Mouse (Mus musculus) hindbrain, embryonic 14.5 days (tissue): Measurements from ENCODE around the gene Rps6kb2. TPM values are rescaled to one million over a fixed set of nuclear protein-coding genes. Genes with fewer than 3 reads are reported as not detected.

ENCODE experiments used
- ATAC-seq: fragments of 200-750 bp; cut with Nextera tagmentation; 2 replicates; pipeline ENCODE4 v1.8.0; 2017; ENCODE audit warnings: moderate number of reproducible peaks, mild to moderate bottlenecking, moderate TSS enrichment, moderate library complexity; ENCODE audit not compliant: low FRiP score
- DNase-seq: peaks from one replicate; pipeline ENCODE4 v3.0.0-alpha.2; 2015; ENCODE audit warnings: low spot score
- H3K27ac ChIP-seq: fragments of 300-500 bp; sonication (generic); 2 replicates; pipeline ENCODE4 v1.5.1; 2014; ENCODE audit warnings: mild to moderate bottlenecking, moderate library complexity
- H3K27me3 ChIP-seq: fragments of 300-500 bp; sonication (generic); 2 replicates; pipeline ENCODE4 v1.6.1; 2014; ENCODE audit warnings: mild to moderate bottlenecking, low read length, mixed read lengths; ENCODE audit not compliant: control insufficient read depth, insufficient read depth
- H3K36me3 ChIP-seq: fragments of 300-500 bp; sonication (generic); replicated peaks from 2 replicates; pipeline ENCODE4 v1.6.1; 2014; ENCODE audit not compliant: control insufficient read depth, insufficient read depth
- H3K4me1 ChIP-seq: fragments of 300-500 bp; sonication (generic); replicated peaks from 2 replicates; pipeline ENCODE4 v1.6.1; 2014; ENCODE audit warnings: antibody characterized with exemption, low read length, mixed read lengths; ENCODE audit not compliant: control insufficient read depth, insufficient read depth
- H3K4me2 ChIP-seq: fragments of 300-500 bp; sonication (generic); replicated peaks from 2 replicates; pipeline ENCODE4 v1.6.1; 2014; ENCODE audit warnings: mild to moderate bottlenecking, moderate library complexity
- H3K4me3 ChIP-seq: fragments of 300-500 bp; sonication (generic); replicated peaks from 2 replicates; pipeline ENCODE4 v1.5.1; 2014; ENCODE audit warnings: mild to moderate bottlenecking, low read length
- H3K9ac ChIP-seq: fragments of 300-500 bp; sonication (generic); 2 replicates; pipeline ENCODE4 v1.6.1; 2014
- H3K9me3 ChIP-seq: fragments of 300-500 bp; sonication (generic); 2 replicates; pipeline ENCODE4 v1.6.1; 2016; ENCODE audit warnings: low read length; ENCODE audit not compliant: control insufficient read depth
- WGBS: fragments of 180-500 bp; shearing (Covaris S2); extraction: QIAGEN DNeasy Blood & Tissue Kit; methylation state at CpG from one replicate; pipeline ENCODE4 v1.1.7; 2014; 5-methylcytosine and 5-hydroxymethylcytosine counted together
- polyA plus RNA-seq: library from polyadenylated mRNA; unstranded; fragments of >200 nt; fragmentation: Nextera tagmentation; extraction: Ambion mirVana; gene quantifications from 2 replicates; pipeline ENCODE4 v1.2.1, GENCODE M21; 2014

Rps6kb2 gene
- polyA plus RNA-seq, 1 experiment from 2014 or later = 39.7 TPM

DNA sequence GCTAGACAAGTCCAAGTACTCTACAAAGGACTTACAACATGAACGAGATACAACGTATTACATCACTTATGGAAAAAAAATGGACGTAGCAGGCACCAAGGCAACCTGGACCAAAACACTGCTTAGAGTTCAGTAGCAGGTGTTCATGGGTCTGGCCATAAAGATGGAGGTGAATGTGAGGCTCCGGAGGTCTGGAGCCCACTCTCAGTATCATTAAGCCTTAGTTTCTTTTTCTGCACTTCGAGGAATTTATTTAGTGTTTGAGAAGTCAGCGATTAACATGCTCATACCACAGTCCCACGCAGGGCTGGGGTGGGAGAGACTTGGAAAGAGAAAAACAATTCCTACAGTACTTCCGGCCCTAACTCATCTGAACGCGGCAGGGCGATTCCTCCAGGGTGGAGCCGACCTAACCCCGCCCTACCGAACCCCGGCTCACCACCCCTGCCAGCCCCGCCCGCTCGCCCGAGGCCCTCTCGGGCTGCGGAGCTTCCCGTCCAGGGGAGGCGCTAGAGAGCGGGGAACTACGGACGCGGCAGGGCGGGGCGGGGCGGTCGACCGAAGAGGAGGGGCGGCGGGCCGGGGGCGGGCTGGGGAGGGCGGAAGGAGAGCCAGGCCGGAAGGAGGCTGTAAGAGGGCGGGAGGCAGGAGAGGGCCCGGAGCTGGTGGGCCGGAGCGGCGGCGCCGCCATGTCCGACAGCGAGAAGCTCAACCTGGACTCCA is 28.5 kb upstream of the Rps6kb2 start, which contains the start of gene Ppp1ca:
Ppp1ca (plus strand) TSS at position 538 of the 723 bp plus-strand sequence.
- DNase-seq = peak; percentile 92
- WGBS = 7% methylated on average over 42 of the region's 47 CpGs
- no peaks in the 10 kb centered on the region for H3K27me3 ChIP-seq
- H3K4me1 ChIP-seq = peaks cover 12% of the 10 kb centered on the region
- H3K9ac ChIP-seq = peak within 1 kb of the TSS; percentile 98
- peak; percentile 92 for ATAC-seq
- H3K9me3 ChIP-seq = no peaks in the 10 kb centered on the region
- peak within 1 kb of the TSS; percentile 90 for H3K27ac ChIP-seq
- H3K4me2 ChIP-seq = peak within 1 kb of the TSS; percentile 65
- H3K4me3 ChIP-seq = peak within 1 kb of the TSS; percentile 97
- H3K36me3 ChIP-seq = peaks cover 36% of the 10 kb centered on the region

DNA sequence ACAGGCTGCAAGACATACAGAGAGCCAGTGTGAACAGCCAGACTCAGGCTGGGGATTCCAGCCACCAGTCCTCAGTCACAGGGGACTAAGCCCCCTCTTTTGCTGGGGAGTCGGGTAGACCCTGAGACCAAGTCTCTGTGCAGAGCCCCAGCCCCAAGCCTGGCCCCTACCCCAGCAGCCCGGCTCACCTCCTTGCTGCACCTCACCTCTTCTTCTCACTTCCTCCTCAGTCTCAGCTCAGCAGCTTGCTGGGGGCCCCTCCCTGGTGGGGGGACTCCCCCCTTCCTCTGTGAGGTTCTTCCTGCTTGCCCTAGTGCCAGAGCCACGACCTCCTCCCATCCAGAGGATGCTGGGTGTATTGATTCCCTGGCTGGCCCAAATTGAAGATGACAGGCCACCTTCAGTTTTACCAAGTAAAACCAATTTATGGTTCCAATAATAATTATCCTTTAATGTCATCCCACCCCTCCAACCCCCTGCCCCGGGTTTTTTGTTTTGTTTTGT is 27.7 kb upstream of the Rps6kb2 start, which contains the start of gene Tbc1d10c:
Tbc1d10c (minus strand) TSS at position 454 of the 504 bp plus-strand sequence.
- peaks cover 28% of the 10 kb centered on the region for H3K36me3 ChIP-seq
- H3K4me3 ChIP-seq = peak within 1 kb of the TSS; percentile 97
- peaks cover 12% of the 10 kb centered on the region for H3K4me1 ChIP-seq
- peak within 1 kb of the TSS; percentile 90 for H3K27ac ChIP-seq
- H3K9ac ChIP-seq = peak within 1 kb of the TSS; percentile 98
- WGBS = 74% methylated on average over 4 of the region's 4 CpGs
- DNase-seq (no peak), ATAC-seq (no peak)
- no peaks in the 10 kb centered on the region for H3K27me3 ChIP-seq
- peak within 1 kb of the TSS; percentile 65 for H3K4me2 ChIP-seq
- no peaks in the 10 kb centered on the region for H3K9me3 ChIP-seq

DNA sequence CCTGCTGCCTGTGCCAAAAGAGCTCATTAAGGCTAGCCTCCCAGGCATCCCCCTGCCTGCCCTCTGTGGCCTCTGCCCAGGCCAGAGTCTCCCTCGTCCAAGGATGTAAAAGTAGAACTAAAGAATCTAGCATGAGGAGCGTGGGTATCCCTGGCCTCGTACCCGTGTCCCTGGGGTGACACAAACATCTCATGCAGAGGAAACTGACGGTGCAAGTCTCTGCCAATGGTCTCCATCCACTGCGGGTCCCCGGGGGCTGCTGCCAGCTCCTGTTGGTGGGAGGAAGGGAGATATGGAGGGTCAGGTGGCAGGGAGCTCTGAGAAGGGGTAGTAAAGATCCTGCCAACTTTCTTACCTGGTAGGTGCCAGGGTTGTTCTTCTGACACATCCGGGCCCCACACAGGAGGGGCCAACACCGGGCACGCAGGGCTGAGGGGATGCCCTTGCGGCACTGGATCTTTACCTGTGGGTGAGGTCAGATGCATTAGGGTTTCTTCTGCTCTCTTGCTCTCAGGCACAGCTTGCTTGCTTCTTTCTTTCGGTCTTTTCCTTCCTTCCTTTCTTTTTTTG is 26.0 kb upstream of the Rps6kb2 start:
- H3K4me1 ChIP-seq = peaks cover 12% of the 10 kb centered on the region
- H3K4me2 ChIP-seq = no peak overlapping the region
- WGBS = 92% methylated on average over 12 of the region's 12 CpGs
- H3K9ac ChIP-seq = no peak overlapping the region
- no peak for ATAC-seq
- no peaks in the 10 kb centered on the region for H3K27me3 ChIP-seq
- DNase-seq = no peak
- H3K36me3 ChIP-seq = peaks cover 10% of the 10 kb centered on the region
- H3K27ac ChIP-seq = no peak overlapping the region
- H3K9me3 ChIP-seq = no peaks in the 10 kb centered on the region
- no peak overlapping the region for H3K4me3 ChIP-seq

DNA sequence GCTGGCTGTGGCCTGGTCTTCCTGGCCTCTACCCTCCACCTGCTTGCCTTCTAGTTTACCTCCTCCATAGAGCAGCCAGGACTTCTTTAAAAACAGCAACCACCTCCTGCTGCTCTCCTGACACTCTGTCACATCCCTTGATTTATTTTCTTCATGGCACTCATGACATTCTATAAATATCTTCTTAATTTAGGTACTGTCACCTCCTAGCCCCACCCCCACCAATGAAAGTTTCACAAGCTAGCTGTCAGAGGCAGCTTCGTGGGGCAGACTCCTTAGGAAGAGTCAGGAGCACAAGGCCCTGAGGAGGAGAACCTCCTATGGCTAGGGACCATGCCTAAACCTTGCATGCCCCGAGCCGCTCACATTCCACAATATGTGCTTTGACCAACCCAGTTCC is 24.1 kb upstream of the Rps6kb2 start:
- H3K9ac ChIP-seq = no peak overlapping the region
- no peak for DNase-seq
- H3K27ac ChIP-seq = no peak overlapping the region
- no peak overlapping the region for H3K4me3 ChIP-seq
- H3K4me1 ChIP-seq = peaks cover 1% of the 10 kb centered on the region; the same call in 1 of the 2 replicates
- WGBS = 80% methylated on average over 3 of the region's 3 CpGs
- ATAC-seq = no peak
- H3K9me3 ChIP-seq = no peaks in the 10 kb centered on the region
- H3K36me3 ChIP-seq = no peaks in the 10 kb centered on the region
- no peak overlapping the region for H3K4me2 ChIP-seq
- no peaks in the 10 kb centered on the region for H3K27me3 ChIP-seq

DNA sequence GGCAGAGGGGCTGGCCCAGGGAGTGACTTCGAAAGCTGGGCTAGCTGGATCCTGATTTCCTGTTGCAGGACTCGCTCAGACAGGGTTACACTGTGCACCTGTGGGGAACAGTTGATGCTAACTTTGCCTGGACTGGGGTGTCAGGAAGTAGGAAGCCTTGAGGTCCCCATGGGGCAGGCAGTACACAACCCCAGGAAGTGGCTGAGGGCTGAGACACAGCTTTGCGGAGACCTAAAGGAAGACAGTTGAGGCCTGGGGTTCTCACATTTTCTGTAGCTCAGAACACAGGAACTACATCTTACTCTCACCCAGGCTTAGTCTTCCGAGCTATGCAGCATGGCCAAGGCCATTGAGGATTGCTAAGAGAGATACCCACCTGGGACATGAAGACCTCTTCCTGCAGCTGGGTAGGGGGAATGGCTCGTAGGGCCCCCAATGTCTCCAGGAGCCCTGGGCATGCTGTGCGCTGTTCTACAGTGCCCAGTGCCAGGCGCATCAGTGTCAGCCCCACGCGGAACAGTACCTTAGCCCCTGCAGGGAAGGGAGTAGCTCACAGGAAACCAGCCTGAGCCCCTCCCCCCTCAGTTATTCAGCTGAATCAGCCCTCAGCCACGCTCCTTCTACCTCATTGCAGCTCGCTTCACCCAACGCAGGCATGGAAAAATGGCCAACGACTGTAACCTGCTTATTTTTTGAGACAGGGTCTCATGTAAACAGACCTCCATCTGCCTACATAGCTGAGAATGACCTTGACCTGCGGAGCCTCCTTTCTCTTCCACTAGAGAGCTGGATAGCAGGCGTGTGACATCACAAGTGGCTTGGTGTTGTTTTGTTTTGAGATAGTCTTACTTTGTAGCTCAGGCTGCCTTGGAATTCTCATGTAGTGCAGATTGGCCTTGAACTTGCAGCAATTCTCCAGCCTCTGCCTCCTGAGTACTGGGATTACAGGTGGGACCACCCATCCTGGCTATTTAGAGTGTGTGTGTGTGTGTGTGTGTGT is 22.1 kb upstream of the Rps6kb2 start:
- DNase-seq (no peak), ATAC-seq (no peak)
- Histone ChIP-seq H3K9ac (no peak overlapping the region), H3K4me1 (peaks cover 7% of the 10 kb centered on the region; the same call in 1 of the 2 replicates), H3K4me2 (no peak overlapping the region), H3K27me3 (no peaks in the 10 kb centered on the region), H3K27ac (peak overlapping the region; percentile 26; the same call in 1 of the 2 replicates), H3K4me3 (no peak overlapping the region), H3K36me3 (no peaks in the 10 kb centered on the region), H3K9me3 (no peaks in the 10 kb centered on the region)
- 60% methylated on average over 15 of the region's 15 CpGs for WGBS

DNA sequence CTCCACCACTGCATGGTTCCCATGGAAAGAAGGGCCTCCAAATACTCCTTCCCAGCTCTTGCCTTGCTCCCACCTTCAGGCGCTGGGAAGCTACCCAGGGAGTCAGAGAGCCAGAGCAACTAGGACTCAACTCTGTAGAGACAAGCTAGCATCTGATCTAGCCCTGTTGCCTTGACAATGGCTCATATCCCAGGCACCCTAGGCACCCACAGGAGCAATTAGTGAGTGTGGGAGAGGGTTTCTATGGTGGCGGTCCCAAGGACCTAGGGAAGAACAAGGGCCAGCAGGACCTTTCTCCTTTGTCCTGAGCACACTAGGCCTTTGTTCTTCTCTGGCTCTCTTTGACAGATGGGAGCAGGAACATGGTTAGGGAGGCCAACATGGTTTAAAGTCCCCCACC is 20.5 kb upstream of the Rps6kb2 start:
- 55% methylated on average over 2 of the region's 2 CpGs for WGBS
- no peak overlapping the region for H3K9ac ChIP-seq
- peaks cover 7% of the 10 kb centered on the region; the same call in 1 of the 2 replicates for H3K4me1 ChIP-seq
- no peaks in the 10 kb centered on the region for H3K9me3 ChIP-seq
- no peak overlapping the region for H3K4me3 ChIP-seq
- no peak overlapping the region for H3K27ac ChIP-seq
- H3K36me3 ChIP-seq = no peaks in the 10 kb centered on the region
- ATAC-seq (no peak), DNase-seq (no peak)
- no peak overlapping the region for H3K4me2 ChIP-seq
- H3K27me3 ChIP-seq = no peaks in the 10 kb centered on the region

DNA sequence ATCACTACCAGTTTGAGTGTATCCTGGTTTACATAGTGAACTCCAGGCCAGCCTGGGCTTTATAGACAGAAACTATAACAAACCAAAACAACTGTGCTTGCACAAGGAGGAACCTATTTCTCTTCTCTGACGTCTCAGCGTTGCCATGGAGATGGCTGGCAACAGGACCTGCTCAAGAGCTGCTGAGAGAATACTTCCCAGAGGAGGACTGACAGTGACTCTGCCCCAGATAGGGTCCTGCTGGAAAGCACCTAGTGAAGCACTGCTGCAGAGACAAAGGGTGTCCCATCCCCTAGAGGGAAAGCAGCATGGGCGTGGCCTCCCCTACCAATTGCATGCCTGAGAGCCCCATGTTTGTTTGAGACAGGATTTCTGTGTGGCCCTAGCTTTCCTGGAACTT is 18.7 kb upstream of the Rps6kb2 start:
- peaks cover 7% of the 10 kb centered on the region; the same call in 1 of the 2 replicates for H3K4me1 ChIP-seq
- H3K4me3 ChIP-seq = no peak overlapping the region
- no peaks in the 10 kb centered on the region for H3K36me3 ChIP-seq
- no peak overlapping the region for H3K9ac ChIP-seq
- H3K27me3 ChIP-seq = no peaks in the 10 kb centered on the region
- H3K9me3 ChIP-seq = no peaks in the 10 kb centered on the region
- DNase-seq (peak; percentile 57), ATAC-seq (0 out of 2 replicates have a peak, but pooled peaks have one; percentile 51)
- H3K27ac ChIP-seq = no peak overlapping the region
- WGBS = 49% methylated on average over 3 of the region's 3 CpGs
- H3K4me2 ChIP-seq = no peak overlapping the region

DNA sequence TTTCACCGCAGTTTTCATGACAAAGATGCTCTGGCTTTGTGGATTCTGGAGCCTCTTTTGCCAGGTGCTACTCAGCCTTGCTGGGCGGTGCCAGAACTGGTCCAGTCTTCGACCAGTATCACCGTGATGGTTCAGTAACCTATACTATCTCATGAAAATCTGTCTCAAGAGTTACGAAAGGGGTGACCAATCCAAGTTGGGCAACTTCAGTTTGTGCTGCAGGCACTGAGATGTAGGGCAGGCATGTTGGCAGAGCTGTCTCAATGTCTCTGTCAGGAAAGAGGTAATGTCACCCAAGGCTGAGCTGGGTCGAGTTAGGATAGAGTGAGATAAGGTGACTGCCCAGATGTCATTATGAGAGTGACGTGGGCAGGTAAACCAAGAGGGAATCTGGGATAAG is 17.3 kb upstream of the Rps6kb2 start:
- H3K4me3 ChIP-seq = no peak overlapping the region
- no peak overlapping the region for H3K4me2 ChIP-seq
- H3K27me3 ChIP-seq = no peaks in the 10 kb centered on the region; the same call in 1 of the 2 replicates
- H3K27ac ChIP-seq = no peak overlapping the region
- H3K9me3 ChIP-seq = no peaks in the 10 kb centered on the region
- no peak for DNase-seq
- 87% methylated on average over 7 of the region's 7 CpGs for WGBS
- no peak for ATAC-seq
- H3K9ac ChIP-seq = no peak overlapping the region
- H3K4me1 ChIP-seq = peaks cover 7% of the 10 kb centered on the region; the same call in 1 of the 2 replicates
- no peaks in the 10 kb centered on the region for H3K36me3 ChIP-seq
